Mouse (Mus musculus) kidney, postnatal 0 days (tissue): Measurements from ENCODE around the gene Ube2o. TPM values are rescaled to one million over a fixed set of nuclear protein-coding genes. Genes with fewer than 3 reads are reported as not detected.

Experiments
- ATAC-seq: fragments of 200-750 bp; cut with Nextera tagmentation; replicated peaks from 2 replicates; pipeline ENCODE4 v1.8.0; 2017; ENCODE audit warnings: low read depth, moderate number of reproducible peaks, moderate TSS enrichment, moderate library complexity; ENCODE audit not compliant: low FRiP score
- DNase-seq: peaks from one replicate; pipeline ENCODE4 v3.0.0-alpha.2; 2016; ENCODE audit warnings: low spot score
- H3K27ac ChIP-seq: fragments of 300-500 bp; sonication (generic); 2 replicates; pipeline ENCODE4 v1.5.1; 2014; ENCODE audit warnings: mild to moderate bottlenecking
- H3K27me3 ChIP-seq: fragments of 300-500 bp; sonication (generic); 2 replicates; pipeline ENCODE4 v1.6.1; 2014; ENCODE audit warnings: low read length, mixed read lengths; ENCODE audit not compliant: insufficient read depth
- H3K36me3 ChIP-seq: fragments of 300-500 bp; sonication (generic); 2 replicates; pipeline ENCODE4 v1.6.1; 2014; ENCODE audit warnings: low read length, mixed read lengths; ENCODE audit not compliant: insufficient read depth
- H3K4me1 ChIP-seq: fragments of 300-500 bp; sonication (generic); replicated peaks from 2 replicates; pipeline ENCODE4 v1.6.1; 2014; ENCODE audit warnings: antibody characterized with exemption, low read length, mixed read lengths; ENCODE audit not compliant: insufficient read depth
- H3K4me2 ChIP-seq: fragments of 300-500 bp; sonication (generic); 2 replicates; pipeline ENCODE4 v1.6.1; 2014; ENCODE audit warnings: mild to moderate bottlenecking, low read length, moderate library complexity, mixed read lengths
- H3K4me3 ChIP-seq: fragments of 300-500 bp; sonication (generic); replicated peaks from 2 replicates; pipeline ENCODE4 v1.5.1; 2014; ENCODE audit warnings: low read depth, low read length
- H3K9ac ChIP-seq: fragments of 300-500 bp; sonication (generic); 2 replicates; pipeline ENCODE4 v1.6.1; 2014; ENCODE audit warnings: low read depth, low read length
- H3K9me3 ChIP-seq: fragments of 300-500 bp; sonication (generic); replicated peaks from 2 replicates; pipeline ENCODE4 v1.6.1; 2016; ENCODE audit warnings: low read length, inconsistent platforms, mixed read lengths
- CTCF ChIP-seq: IDR thresholded peaks from 2 replicates; pipeline ENCODE4 v1.5.1; 2016; ENCODE audit warnings: antibody characterized with exemption, low read depth, mild to moderate bottlenecking, moderate library complexity
- WGBS: fragments of 180-500 bp; shearing (Covaris S2); extraction: QIAGEN DNeasy Blood & Tissue Kit; methylation state at CpG from one replicate; pipeline ENCODE4 v1.1.7; 2014; 5-methylcytosine and 5-hydroxymethylcytosine counted together
- polyA plus RNA-seq: library from polyadenylated mRNA; unstranded; fragments of >200 nt; fragmentation: Nextera tagmentation; extraction: Ambion mirVana; gene quantifications from 2 replicates; pipeline ENCODE4 v1.2.1, GENCODE M21; 2015

The Ube2o gene
- polyA plus RNA-seq, 1 experiment from 2014 or later = 8.9 TPM

DNA sequence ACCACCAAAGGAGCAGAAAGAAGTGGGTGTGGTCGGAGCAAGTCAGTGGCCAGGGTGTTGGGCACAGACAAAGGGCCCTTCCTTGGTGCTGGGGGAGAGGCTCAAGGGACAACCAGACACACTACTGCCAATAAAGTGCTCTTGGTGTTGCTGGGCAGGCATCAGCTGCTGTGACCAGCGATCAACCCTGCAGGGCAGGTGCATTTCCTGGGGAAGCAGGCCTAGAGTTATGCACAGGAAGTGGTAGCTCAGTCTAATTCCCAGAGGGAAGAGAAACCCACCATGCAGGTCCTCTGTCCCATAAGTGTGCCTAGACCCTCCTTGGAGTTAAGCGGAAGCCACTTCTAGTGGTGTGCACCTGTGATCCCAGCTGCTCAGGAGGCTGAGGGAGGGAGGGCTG lies 26.5 kb upstream of the Ube2o start:
- no peak overlapping the region for H3K9ac ChIP-seq
- H3K4me1 ChIP-seq = no peaks in the 10 kb centered on the region
- TF ChIP-seq CTCF = no peak
- no peak for ATAC-seq
- no peak for DNase-seq
- H3K4me3 ChIP-seq = no peak overlapping the region
- peaks cover 23% of the 10 kb centered on the region; the same call in 1 of the 2 replicates for H3K36me3 ChIP-seq
- H3K27ac ChIP-seq = no peak overlapping the region
- H3K9me3 ChIP-seq = no peaks in the 10 kb centered on the region
- no peak overlapping the region for H3K4me2 ChIP-seq
- WGBS = 81% methylated on average over 3 of the region's 3 CpGs
- H3K27me3 ChIP-seq = no peaks in the 10 kb centered on the region

GRCm38 (mm10) chr11:116604097-116604496 lies 22.9 kb upstream of the Ube2o start:
- H3K4me1 ChIP-seq = no peaks in the 10 kb centered on the region
- H3K36me3 ChIP-seq = peaks cover 36% of the 10 kb centered on the region; the same call in 1 of the 2 replicates
- H3K27me3 ChIP-seq = no peaks in the 10 kb centered on the region
- DNase-seq = no peak
- H3K4me2 ChIP-seq = no peak overlapping the region
- 85% methylated on average over 12 of the region's 12 CpGs for WGBS
- TF ChIP-seq CTCF = no peak
- H3K9me3 ChIP-seq = no peaks in the 10 kb centered on the region
- no peak overlapping the region for H3K27ac ChIP-seq
- ATAC-seq = no peak
- H3K9ac ChIP-seq = no peak overlapping the region
- H3K4me3 ChIP-seq = no peak overlapping the region

- DNase-seq = no peak
- Histone ChIP-seq H3K4me2 (no peak overlapping the region), H3K27ac (no peak overlapping the region), H3K36me3 (peaks cover 42% of the 10 kb centered on the region; the same call in 1 of the 2 replicates), H3K9ac (no peak overlapping the region), H3K4me3 (no peak overlapping the region), H3K9me3 (no peaks in the 10 kb centered on the region), H3K27me3 (no peaks in the 10 kb centered on the region), H3K4me1 (no peaks in the 10 kb centered on the region)
- 94% methylated on average over 10 of the region's 10 CpGs for WGBS
- peak; percentile 60 for TF ChIP-seq CTCF
- no peak for ATAC-seq
These were observed 22.1 kb upstream of the Ube2o start for GRCm38 (mm10) chr11:116603339-116603738.

DNA sequence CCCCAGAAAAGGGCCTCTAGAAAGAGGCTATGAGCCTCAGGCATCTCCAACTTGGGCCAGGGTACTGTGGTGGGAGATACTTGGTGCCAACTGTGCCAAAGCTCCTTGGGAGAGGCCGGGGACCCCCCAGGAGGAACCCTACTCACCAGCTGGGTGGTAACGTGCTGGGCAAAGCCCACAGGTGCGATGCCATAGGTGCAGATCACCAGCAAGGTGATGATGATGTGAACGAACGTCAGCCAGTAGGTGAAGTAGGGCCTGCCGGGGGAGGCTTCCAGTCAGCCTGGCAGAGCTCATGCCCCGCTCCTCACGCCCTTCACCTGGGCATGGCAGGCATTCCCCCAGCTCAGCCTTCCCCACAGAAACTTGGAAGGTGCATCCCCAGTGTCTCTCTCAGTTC lies 20.8 kb upstream of the Ube2o start:
- Histone ChIP-seq H3K27ac (no peak overlapping the region), H3K27me3 (no peaks in the 10 kb centered on the region), H3K4me2 (no peak overlapping the region), H3K36me3 (peaks cover 43% of the 10 kb centered on the region; the same call in 1 of the 2 replicates), H3K9me3 (no peaks in the 10 kb centered on the region), H3K4me1 (no peaks in the 10 kb centered on the region), H3K9ac (no peak overlapping the region), H3K4me3 (no peak overlapping the region)
- DNase-seq = no peak
- 90% methylated on average over 8 of the region's 8 CpGs for WGBS
- ATAC-seq = no peak
- TF ChIP-seq CTCF = no peak

DNA sequence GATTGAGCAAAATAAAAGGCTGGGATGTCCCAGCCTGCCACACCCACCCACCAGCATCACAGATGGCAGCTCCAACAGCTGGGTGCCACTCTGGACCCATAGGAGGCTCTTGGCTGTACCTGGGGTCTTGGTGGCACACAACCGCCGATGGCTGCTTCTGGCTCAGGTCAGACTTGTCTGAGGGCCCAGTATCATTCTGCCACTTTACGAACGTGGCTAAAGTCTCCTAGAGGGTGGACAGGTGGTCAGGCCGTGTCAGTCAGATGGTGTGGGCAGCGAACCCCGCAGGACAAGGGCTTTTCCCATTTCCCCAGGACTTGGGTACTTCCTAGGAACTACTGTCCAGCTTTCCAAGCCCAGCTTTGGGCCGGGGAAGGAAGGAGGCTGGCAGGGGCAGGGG lies 19.9 kb upstream of the Ube2o start:
- Histone ChIP-seq H3K27ac (no peak overlapping the region), H3K9me3 (no peaks in the 10 kb centered on the region), H3K4me2 (no peak overlapping the region), H3K4me3 (no peak overlapping the region), H3K4me1 (no peaks in the 10 kb centered on the region), H3K27me3 (no peaks in the 10 kb centered on the region), H3K36me3 (peaks cover 37% of the 10 kb centered on the region; the same call in 1 of the 2 replicates), H3K9ac (no peak overlapping the region)
- DNase-seq = no peak
- WGBS = 89% methylated on average over 8 of the region's 8 CpGs
- TF ChIP-seq CTCF = no peak
- ATAC-seq = no peak

- 90% methylated on average over 15 of the region's 15 CpGs for WGBS
- DNase-seq (no peak), ATAC-seq (no peak)
- no peaks in the 10 kb centered on the region for H3K4me1 ChIP-seq
- H3K9ac ChIP-seq = no peak overlapping the region
- no peak overlapping the region for H3K4me2 ChIP-seq
- H3K27me3 ChIP-seq = no peaks in the 10 kb centered on the region
- H3K36me3 ChIP-seq = peaks cover 35% of the 10 kb centered on the region; the same call in 1 of the 2 replicates
- no peak overlapping the region for H3K27ac ChIP-seq
- H3K9me3 ChIP-seq = no peaks in the 10 kb centered on the region
- no peak overlapping the region for H3K4me3 ChIP-seq
- TF ChIP-seq CTCF = no peak
These were observed 18.0 kb upstream of the Ube2o start for GRCm38 (mm10) chr11:116599230-116599629.

- TF ChIP-seq CTCF = no peak
- Histone ChIP-seq H3K4me1 (no peaks in the 10 kb centered on the region), H3K4me3 (no peak overlapping the region), H3K36me3 (peaks cover 25% of the 10 kb centered on the region; the same call in 1 of the 2 replicates), H3K9ac (no peak overlapping the region), H3K9me3 (no peaks in the 10 kb centered on the region), H3K27ac (no peak overlapping the region), H3K4me2 (no peak overlapping the region), H3K27me3 (no peaks in the 10 kb centered on the region)
- WGBS = 88% methylated on average over 8 of the region's 8 CpGs
- DNase-seq (no peak), ATAC-seq (no peak)
These were observed 16.9 kb upstream of the Ube2o start for GRCm38 (mm10) chr11:116598193-116598592.
